Mouse (Mus musculus) lung, postnatal 0 days (tissue): ENCODE measurements around the gene Styxl1.
A peak's percentile ranks its signal among the peaks of the same experiment; 100 is the strongest.

Experiments used
- CTCF ChIP-seq: IDR thresholded peaks from 2 replicates; pipeline ENCODE4 v1.5.1; 2016; ENCODE audit warnings: antibody characterized with exemption, mild to moderate bottlenecking
- EP300 ChIP-seq: IDR thresholded peaks from 2 replicates; pipeline ENCODE4 v1.6.1; 2016; ENCODE audit warnings: antibody characterized with exemption, mild to moderate bottlenecking, control low read depth

- no peak for TF ChIP-seq CTCF
- peak; percentile 70; the same call in 1 of the 2 replicates for TF ChIP-seq EP300
Measured at GRCm38 (mm10) chr5:135713441-135714218, 64.6 kb downstream of the Styxl1 start.
